Mouse (Mus musculus) limb, embryonic 10.5 days (tissue): ENCODE measurements around the gene A430078G23Rik. TPM values are rescaled to one million over a fixed set of nuclear protein-coding genes. Genes with fewer than 3 reads are reported as not detected.

Experiments used
- DNase-seq: peaks from one replicate; pipeline ENCODE4 v3.0.0-alpha.2; 2017; ENCODE audit warnings: low spot score
- H3K27ac ChIP-seq: fragments of 300-500 bp; sonication (generic); 2 replicates; pipeline ENCODE4 v1.5.1; 2016; ENCODE audit warnings: mild to moderate bottlenecking
- H3K27me3 ChIP-seq: fragments of 300-500 bp; sonication (generic); 2 replicates; pipeline ENCODE4 v1.6.1; 2016; ENCODE audit warnings: low read depth, mild to moderate bottlenecking; ENCODE audit not compliant: poor library complexity, severe bottlenecking
- H3K36me3 ChIP-seq: fragments of 300-500 bp; sonication (generic); 2 replicates; pipeline ENCODE4 v1.6.1; 2016; ENCODE audit warnings: mild to moderate bottlenecking, moderate library complexity
- H3K4me1 ChIP-seq: fragments of 300-500 bp; sonication (generic); 2 replicates; pipeline ENCODE4 v1.6.1; 2016
- H3K4me3 ChIP-seq: fragments of 300-500 bp; sonication (generic); 2 replicates; pipeline ENCODE4 v1.5.1; 2016; ENCODE audit warnings: mild to moderate bottlenecking, moderate library complexity
- H3K9me3 ChIP-seq: fragments of 300-500 bp; sonication (generic); replicated peaks from 2 replicates; pipeline ENCODE4 v1.6.1; 2016; ENCODE audit warnings: mild to moderate bottlenecking
- WGBS: fragments of 180-500 bp; shearing (Covaris S2); methylation state at CpG from one replicate; pipeline ENCODE4 v1.1.7; 2016; 5-methylcytosine and 5-hydroxymethylcytosine counted together
- polyA plus RNA-seq: library from polyadenylated mRNA; unstranded; fragments of >200 nt; fragmentation: Nextera tagmentation; extraction: Ambion mirVana; gene quantifications from 2 replicates; pipeline ENCODE4 v1.2.1, GENCODE M21; 2016

The A430078G23Rik gene
- polyA plus RNA-seq, 1 experiment from 2014 or later = not detected

- H3K27ac ChIP-seq = peak overlapping the region; percentile 56
- peaks cover 49% of the 10 kb centered on the region for H3K4me1 ChIP-seq
- no peaks in the 10 kb centered on the region for H3K9me3 ChIP-seq
- H3K36me3 ChIP-seq = no peaks in the 10 kb centered on the region
- WGBS = 50% methylated on average over 10 of the region's 10 CpGs
- peak; percentile 66 for DNase-seq
- H3K27me3 ChIP-seq = no peaks in the 10 kb centered on the region
- H3K4me3 ChIP-seq = no peak overlapping the region
Measured at GRCm38 (mm10) chr8:3420105-3420706, 67.0 kb downstream of the A430078G23Rik start.

DNA sequence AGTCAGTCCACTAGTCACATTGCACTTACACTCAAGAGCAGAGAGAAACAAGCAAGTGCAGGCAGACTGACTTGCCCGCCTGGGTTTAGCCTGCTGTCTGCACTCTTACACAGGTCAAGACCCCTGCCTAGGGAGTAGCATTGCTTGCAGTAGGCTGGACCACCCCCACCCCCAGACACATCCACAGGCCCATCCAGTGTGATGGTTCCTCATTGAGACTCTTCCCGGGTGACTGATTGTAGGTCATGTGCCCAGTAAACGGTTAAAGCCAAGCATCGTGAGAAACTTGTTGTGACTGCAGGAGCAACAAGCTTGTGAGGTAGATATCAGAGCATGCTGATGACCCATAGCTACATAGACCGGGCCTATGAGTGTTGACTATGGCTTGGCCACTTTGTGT, 68.3 kb downstream of the A430078G23Rik start:
- no peaks in the 10 kb centered on the region for H3K27me3 ChIP-seq
- no peaks in the 10 kb centered on the region for H3K36me3 ChIP-seq
- DNase-seq = no peak
- peaks cover 45% of the 10 kb centered on the region for H3K4me1 ChIP-seq
- H3K4me3 ChIP-seq = no peak overlapping the region
- H3K27ac ChIP-seq = no peak overlapping the region
- no peaks in the 10 kb centered on the region for H3K9me3 ChIP-seq
- 89% methylated on average over 5 of the region's 5 CpGs for WGBS

DNA sequence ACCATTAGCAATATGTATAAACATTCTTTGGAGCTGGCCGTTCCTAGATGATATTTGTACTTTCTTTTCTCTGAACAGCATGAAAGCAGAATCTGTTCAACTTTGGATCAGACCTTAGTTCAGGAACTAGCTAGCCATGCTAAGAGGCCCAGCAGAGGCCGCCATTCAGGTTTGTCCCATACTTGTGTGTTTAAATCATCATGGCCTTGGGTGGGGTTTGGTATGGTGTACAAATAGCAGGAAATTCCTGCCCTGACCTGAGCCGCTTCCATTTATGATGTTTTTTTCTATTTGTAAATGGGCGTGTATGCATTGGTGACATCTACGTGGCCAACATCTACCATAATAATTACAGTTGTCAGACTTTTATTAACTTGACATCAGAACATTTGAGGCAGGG, 72.0 kb downstream of the A430078G23Rik start:
- WGBS = 92% methylated on average over 5 of the region's 5 CpGs
- no peak for DNase-seq
- H3K9me3 ChIP-seq = no peaks in the 10 kb centered on the region
- no peak overlapping the region for H3K4me3 ChIP-seq
- peaks cover 28% of the 10 kb centered on the region for H3K36me3 ChIP-seq
- H3K27ac ChIP-seq = no peak overlapping the region
- peaks cover 15% of the 10 kb centered on the region for H3K4me1 ChIP-seq
- no peaks in the 10 kb centered on the region for H3K27me3 ChIP-seq

DNA sequence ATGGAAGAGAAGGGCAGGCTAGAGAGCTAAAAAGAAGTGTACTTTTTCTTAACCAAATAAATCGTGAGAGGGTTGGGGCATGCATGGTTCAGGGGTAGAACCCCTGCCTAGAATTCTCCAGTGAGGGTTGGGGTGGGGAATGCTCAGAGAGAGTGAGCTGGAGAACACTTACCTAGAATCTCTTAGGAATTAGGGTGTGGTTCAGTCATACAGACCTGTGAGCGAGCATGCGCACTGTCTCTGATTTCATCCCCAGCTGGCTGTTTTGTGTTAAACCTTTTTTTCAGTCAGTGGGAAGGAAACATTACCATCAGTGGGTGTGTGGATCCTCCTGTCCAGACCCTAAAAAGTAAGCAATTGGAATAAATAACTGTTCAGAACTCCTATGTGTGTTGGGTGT, 73.0 kb downstream of the A430078G23Rik start:
- H3K4me3 ChIP-seq = no peak overlapping the region
- H3K27ac ChIP-seq = no peak overlapping the region
- peaks cover 5% of the 10 kb centered on the region; the same call in 1 of the 2 replicates for H3K4me1 ChIP-seq
- H3K36me3 ChIP-seq = peaks cover 37% of the 10 kb centered on the region
- no peaks in the 10 kb centered on the region for H3K9me3 ChIP-seq
- WGBS = 86% methylated on average over 3 of the region's 3 CpGs
- DNase-seq = no peak
- H3K27me3 ChIP-seq = no peaks in the 10 kb centered on the region

DNA sequence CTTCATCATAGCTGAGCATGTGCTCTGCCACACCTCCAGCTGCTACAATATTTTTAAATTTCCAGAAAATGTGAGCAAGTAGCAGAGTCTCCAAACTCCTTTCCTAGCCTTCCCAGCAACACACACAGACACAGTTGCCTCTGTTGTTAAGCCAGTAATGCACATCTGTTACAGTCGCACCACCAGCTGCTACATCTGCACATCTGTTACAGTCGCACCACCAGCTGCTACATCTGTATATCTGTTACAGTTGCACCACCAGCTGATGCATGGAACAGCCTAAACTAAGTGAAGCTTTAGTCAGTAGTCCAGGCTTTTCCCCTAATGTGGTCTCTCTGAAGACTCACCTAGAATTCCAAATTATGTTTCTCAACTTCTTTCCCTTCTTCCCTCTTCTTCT, 75.2 kb downstream of the A430078G23Rik start:
- DNase-seq = no peak
- 89% methylated on average over 2 of the region's 2 CpGs for WGBS
- no peak overlapping the region for H3K27ac ChIP-seq
- no peaks in the 10 kb centered on the region for H3K4me1 ChIP-seq
- peaks cover 59% of the 10 kb centered on the region for H3K36me3 ChIP-seq
- no peak overlapping the region for H3K4me3 ChIP-seq
- H3K27me3 ChIP-seq = no peaks in the 10 kb centered on the region
- H3K9me3 ChIP-seq = no peaks in the 10 kb centered on the region

DNA sequence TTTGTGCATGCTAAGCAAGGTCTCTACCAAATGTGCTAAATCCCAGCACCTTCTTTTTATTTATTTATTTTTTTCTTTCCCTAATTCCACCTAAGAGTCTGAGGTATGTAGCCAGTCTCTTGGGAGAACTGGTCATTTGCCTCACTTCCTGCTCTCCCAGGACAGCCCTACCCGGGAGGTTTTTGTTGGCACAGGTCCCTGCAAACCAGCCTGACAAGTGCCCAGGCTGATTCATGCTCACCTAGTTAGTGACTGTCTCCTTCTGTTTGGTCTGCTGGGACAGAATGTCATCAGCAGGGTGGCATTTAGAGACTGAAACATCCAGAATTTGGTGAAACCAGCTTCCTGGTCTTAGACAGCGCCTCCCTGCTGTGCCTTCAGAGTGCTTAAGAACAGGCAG, 76.8 kb downstream of the A430078G23Rik start:
- H3K27ac ChIP-seq = no peak overlapping the region
- no peak for DNase-seq
- H3K27me3 ChIP-seq = no peaks in the 10 kb centered on the region
- 81% methylated on average over 2 of the region's 2 CpGs for WGBS
- no peaks in the 10 kb centered on the region for H3K9me3 ChIP-seq
- H3K4me3 ChIP-seq = no peak overlapping the region
- H3K4me1 ChIP-seq = no peaks in the 10 kb centered on the region
- peaks cover 72% of the 10 kb centered on the region for H3K36me3 ChIP-seq

GRCm38 (mm10) chr8:3431113-3431512, 77.9 kb downstream of the A430078G23Rik start:
- H3K36me3 ChIP-seq = peaks cover 84% of the 10 kb centered on the region
- H3K27me3 ChIP-seq = no peaks in the 10 kb centered on the region
- WGBS = 86% methylated on average over 3 of the region's 3 CpGs

GRCm38 (mm10) chr8:3436492-3436891, 83.3 kb downstream of the A430078G23Rik start:
- Histone ChIP-seq H3K36me3 (peaks cover 98% of the 10 kb centered on the region), H3K4me3 (no peak overlapping the region), H3K9me3 (no peaks in the 10 kb centered on the region), H3K27ac (no peak overlapping the region), H3K27me3 (no peaks in the 10 kb centered on the region), H3K4me1 (no peaks in the 10 kb centered on the region)
- 93% methylated on average over 5 of the region's 6 CpGs for WGBS
- DNase-seq = no peak

More at GRCm38 (mm10) chr8:3431113-3431512, 77.9 kb downstream of the A430078G23Rik start:
- Histone ChIP-seq H3K9me3 (no peaks in the 10 kb centered on the region), H3K4me3 (no peak overlapping the region), H3K27ac (no peak overlapping the region), H3K4me1 (no peaks in the 10 kb centered on the region)
- no peak for DNase-seq

GRCm38 (mm10) chr8:3439510-3439909, 86.3 kb downstream of the A430078G23Rik start:
- DNase-seq = peak; percentile 45

More at GRCm38 (mm10) chr8:3439510-3439909, 86.3 kb downstream of the A430078G23Rik start:
- H3K36me3 ChIP-seq = peaks cover 82% of the 10 kb centered on the region
- no peak overlapping the region for H3K27ac ChIP-seq
- no peaks in the 10 kb centered on the region for H3K9me3 ChIP-seq
- no peaks in the 10 kb centered on the region for H3K4me1 ChIP-seq
- no peak overlapping the region for H3K4me3 ChIP-seq
- no peaks in the 10 kb centered on the region for H3K27me3 ChIP-seq
- WGBS = 78% methylated on average over 12 of the region's 12 CpGs

Other genes starting within 250 kb of the A430078G23Rik start
- 27.5 and 32.6 TPM in 2 replicates for gene Insr, start 73.8 kb upstream of the A430078G23Rik start, polyA plus RNA-seq
- gene Arhgef18, start 39.6 kb downstream of the A430078G23Rik start, polyA plus RNA-seq = 8.0 and 9.5 TPM in 2 replicates
- gene Pex11g, start 114.3 kb downstream of the A430078G23Rik start, polyA plus RNA-seq = 6.3 and 7.6 TPM in 2 replicates
- not detected in 2 replicates for gene Tex45, start 117.4 kb downstream of the A430078G23Rik start, polyA plus RNA-seq
- gene Zfp358, start 139.7 kb downstream of the A430078G23Rik start, polyA plus RNA-seq = 71.3 and 80.8 TPM in 2 replicates
- gene Mcoln1, start 147.0 kb downstream of the A430078G23Rik start, polyA plus RNA-seq = 59.4 and 71.5 TPM in 2 replicates
- 17.7 and 21.1 TPM in 2 replicates for gene Pnpla6, start 162.0 kb downstream of the A430078G23Rik start, polyA plus RNA-seq
- gene C330021F23Rik, start 214.6 kb downstream of the A430078G23Rik start, polyA plus RNA-seq = 3.5 and 4.0 TPM in 2 replicates
- gene Camsap3, start 233.9 kb downstream of the A430078G23Rik start, polyA plus RNA-seq = 5.3 and 6.0 TPM in 2 replicates